Mouse (Mus musculus): ENCODE measurements around the gene Eps8l1. TPM values are rescaled to one million over a fixed set of nuclear protein-coding genes. Genes with fewer than 3 reads are reported as not detected.

Eps8l1 gene
- total RNA-seq, 2 experiments from 2014 or later, result 5.3 to 5.4 TPM

DNA sequence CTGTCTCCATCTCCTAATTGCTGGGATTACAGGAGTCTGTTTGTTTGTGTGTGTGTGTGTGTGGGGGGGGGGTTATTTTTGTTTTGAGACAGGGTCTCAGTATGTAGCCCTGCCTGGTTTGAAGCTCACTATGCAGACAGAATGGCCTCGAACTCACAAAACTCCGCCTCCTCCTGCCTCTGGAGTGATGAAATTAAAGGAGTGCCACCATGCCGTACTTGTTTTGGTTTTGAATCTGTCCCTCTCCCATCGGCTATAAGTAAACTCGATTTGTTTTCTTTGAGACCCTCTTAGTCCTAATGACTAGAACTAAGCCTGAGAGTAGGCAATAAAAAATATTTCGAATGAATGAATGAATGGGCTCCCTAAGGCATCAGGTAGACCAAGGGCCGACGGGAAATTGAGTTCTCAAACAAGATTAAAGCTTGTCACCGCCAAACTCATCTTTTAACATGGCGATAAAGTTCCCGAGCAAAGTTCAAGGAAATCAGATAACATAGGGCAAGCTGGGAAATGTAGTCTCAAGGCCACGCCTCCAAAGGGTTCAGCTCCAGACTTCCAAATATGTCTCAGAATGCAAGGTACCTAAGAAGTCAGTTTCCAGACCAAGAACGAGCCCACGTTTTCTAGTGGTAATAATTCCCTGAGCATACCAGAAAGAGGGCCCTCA, 42.1 kb downstream of the Eps8l1 start:
- peak overlapping the region; percentile 91 for H3K4me3 ChIP-seq
- intact Hi-C loops (cut with DNase I), result loop anchor here (5.0 to 10.0 kb wide), 2 partner anchors 368 to 560 kb away; partner anchors contain the start of genes Leng8 and U2af2
- TF ChIP-seq CTCF (IDR thresholded peaks at IDR 0.05), result no peak
- peak overlapping the region; percentile 89; the same call in 1 of the 2 replicates for H3K27ac ChIP-seq
- peak; percentile 33 to 67 for DNase-seq (ENCODE audit: extremely low spot score in 1 of 2, low spot score in 2 of 2)

GRCm38 (mm10) chr7:4503100-4503499, 42.6 kb downstream of the Eps8l1 start:
- DNase-seq (ENCODE audit: extremely low spot score in 1 of 2, low spot score in 2 of 2), result no peak
- TF ChIP-seq CTCF (IDR thresholded peaks at IDR 0.05), result no peak
- no peak overlapping the region for H3K4me3 ChIP-seq
- intact Hi-C loops (cut with DNase I), result loop anchor here (5.0 to 10.0 kb wide), 2 partner anchors 368 to 559 kb away; partner anchors contain the start of genes Leng8 and U2af2
- no peak overlapping the region for H3K27ac ChIP-seq

GRCm38 (mm10) chr7:4503858-4504257, 43.4 kb downstream of the Eps8l1 start:
- no peak for DNase-seq (ENCODE audit: extremely low spot score in 1 of 2, low spot score in 2 of 2)
- Histone ChIP-seq H3K4me3 (no peak overlapping the region), H3K27ac (no peak overlapping the region)
- TF ChIP-seq CTCF (IDR thresholded peaks at IDR 0.05), result no peak
- intact Hi-C loops (cut with DNase I), result loop anchor here (5.0 to 10.0 kb wide), 2 partner anchors 369 to 558 kb away; partner anchors contain the start of genes Leng8 and U2af2

DNA sequence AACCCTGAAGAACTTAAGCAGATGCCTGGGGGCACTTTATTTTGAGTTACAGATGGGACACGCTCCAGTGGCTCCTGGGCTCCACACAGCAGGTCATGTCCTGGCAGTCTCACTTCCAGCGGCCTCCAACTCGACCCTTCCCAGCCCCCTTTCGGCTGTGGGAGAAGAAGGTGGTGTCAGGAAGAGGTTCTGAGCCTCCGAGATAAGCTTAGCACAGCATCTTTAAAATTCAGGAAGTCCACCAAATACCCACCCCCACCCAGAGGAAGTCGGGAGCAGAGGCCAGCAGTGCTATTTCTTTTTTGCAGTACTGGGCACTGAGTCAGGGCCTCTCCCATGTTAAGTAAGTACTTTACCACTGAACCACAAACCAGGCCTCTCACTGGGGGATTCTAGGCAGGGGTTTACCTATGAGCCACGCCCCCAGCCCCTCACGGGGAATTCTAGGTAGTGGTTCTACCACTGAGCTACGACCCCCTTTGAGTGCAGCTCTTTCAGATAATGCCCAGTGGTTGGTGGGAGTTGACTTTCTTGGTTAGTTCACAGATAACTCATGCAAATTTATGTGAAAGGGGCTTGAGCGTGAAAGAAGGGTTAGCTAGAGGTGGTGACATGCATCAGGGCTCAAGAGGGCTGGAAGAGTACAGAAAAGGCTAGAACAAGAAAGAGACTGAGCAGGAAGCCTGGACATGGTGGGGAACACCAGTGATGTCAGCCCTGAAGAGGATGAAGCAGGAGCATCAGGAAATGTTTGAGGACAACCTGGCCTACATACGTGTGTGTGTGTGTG, 44.4 kb downstream of the Eps8l1 start:
- Histone ChIP-seq H3K27ac (no peak overlapping the region), H3K4me3 (no peak overlapping the region)
- TF ChIP-seq CTCF (IDR thresholded peaks at IDR 0.05), result no peak
- no peak for DNase-seq (ENCODE audit: extremely low spot score in 1 of 2, low spot score in 2 of 2)
- intact Hi-C loops (cut with DNase I), result loop anchor here (5.0 to 10.0 kb wide), 2 partner anchors 370 to 557 kb away; partner anchors contain the start of genes Leng8 and U2af2

GRCm38 (mm10) chr7:4507220-4507619, 46.7 kb downstream of the Eps8l1 start:
- no peak for TF ChIP-seq CTCF (IDR thresholded peaks at IDR 0.05)
- no peak for DNase-seq (ENCODE audit: extremely low spot score in 1 of 2, low spot score in 2 of 2)
- H3K4me3 ChIP-seq, result no peak overlapping the region
- H3K27ac ChIP-seq, result no peak overlapping the region
- intact Hi-C loops (cut with DNase I), result loop anchor here (10.0 kb wide), 1 partner anchor 372 kb away; the partner anchor contains the start of gene Leng8

GRCm38 (mm10) chr7:4508062-4508738, 47.7 kb downstream of the Eps8l1 start:
- DNase-seq (ENCODE audit: extremely low spot score in 1 of 2, low spot score in 2 of 2), result peak in 1 of 2 experiments; percentile 36
- peak; percentile 44 for TF ChIP-seq CTCF (IDR thresholded peaks at IDR 0.05)
- intact Hi-C loops (cut with DNase I), result loop anchor here (10.0 kb wide), 1 partner anchor 373 kb away; the partner anchor contains the start of gene Leng8

DNA sequence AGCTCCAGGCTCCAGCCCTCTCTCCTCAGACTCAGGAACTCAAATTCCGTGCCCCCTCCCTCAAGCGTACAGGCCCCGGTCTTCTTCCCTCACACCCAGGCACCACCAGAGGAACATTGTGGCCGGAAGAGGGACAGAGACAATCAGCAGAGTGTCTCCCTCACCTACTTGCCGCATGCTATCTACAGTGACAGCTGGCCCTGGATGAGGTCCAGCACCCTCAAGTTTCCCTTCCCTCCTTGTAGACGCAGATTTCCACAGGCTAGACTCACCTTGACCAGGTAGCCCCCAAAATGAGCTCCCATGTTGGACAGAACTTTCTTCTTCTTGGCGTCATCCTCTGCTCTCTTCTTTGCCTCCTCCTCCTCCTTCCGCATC, 48.3 kb downstream of the Eps8l1 start:
- no peak for DNase-seq (ENCODE audit: extremely low spot score in 1 of 2, low spot score in 2 of 2)
- no peak overlapping the region for H3K27ac ChIP-seq
- intact Hi-C loops (cut with DNase I), result loop anchor here (10.0 kb wide), 1 partner anchor 374 kb away; the partner anchor contains the start of gene Leng8
- H3K4me3 ChIP-seq, result no peak overlapping the region
- TF ChIP-seq CTCF (IDR thresholded peaks at IDR 0.05), result no peak

More at GRCm38 (mm10) chr7:4508062-4508738, 47.7 kb downstream of the Eps8l1 start:
- Histone ChIP-seq H3K27ac (no peak overlapping the region), H3K4me3 (no peak overlapping the region)

GRCm38 (mm10) chr7:4509863-4510608, 49.6 kb downstream of the Eps8l1 start:
- DNase-seq (ENCODE audit: extremely low spot score in 1 of 2, low spot score in 2 of 2), result peak; percentile 43 to 55
- peak; percentile 85 for TF ChIP-seq CTCF (IDR thresholded peaks at IDR 0.05)

DNA sequence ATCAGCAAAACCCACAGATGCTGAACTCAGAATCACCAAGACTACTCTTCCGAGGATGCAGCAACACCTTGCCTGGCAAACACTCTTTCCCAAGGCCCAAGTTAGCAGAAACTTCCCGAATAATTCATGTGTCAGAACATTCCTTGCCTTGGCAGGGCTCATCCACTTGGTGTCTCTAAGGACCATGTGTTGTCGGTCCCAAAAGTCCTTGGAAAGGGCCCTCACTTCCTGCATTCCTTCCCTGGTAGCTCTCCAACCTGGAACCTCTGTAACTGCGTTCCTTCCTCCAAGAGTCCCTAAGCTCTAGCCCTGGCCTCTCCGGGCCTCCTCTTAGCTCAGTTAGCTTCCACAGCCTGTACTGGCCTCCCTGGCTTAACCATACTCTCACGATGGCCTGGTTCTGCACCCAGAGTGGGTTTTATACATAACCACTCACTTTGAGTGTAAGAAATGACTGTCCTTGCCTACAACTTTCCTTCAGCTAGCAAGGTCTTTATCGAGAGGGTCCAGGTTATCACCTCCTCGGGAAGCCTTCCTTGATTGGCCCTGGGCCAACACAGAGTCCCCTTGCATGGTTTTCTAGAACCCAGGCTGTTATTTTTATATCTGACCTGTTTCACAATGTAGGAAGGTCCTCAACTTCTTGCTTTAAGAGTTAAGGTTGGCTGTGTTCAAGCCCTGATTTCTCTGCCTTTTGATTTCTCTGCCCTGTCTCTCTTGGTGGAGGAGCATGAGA, 51.2 kb downstream of the Eps8l1 start:
- DNase-seq (ENCODE audit: extremely low spot score in 1 of 2, low spot score in 2 of 2), result no peak
- Histone ChIP-seq H3K4me3 (no peak overlapping the region), H3K27ac (no peak overlapping the region)
- intact Hi-C loops (cut with DNase I), result no loop called here
- no peak for TF ChIP-seq CTCF (IDR thresholded peaks at IDR 0.05)

More at GRCm38 (mm10) chr7:4509863-4510608, 49.6 kb downstream of the Eps8l1 start:
- H3K4me3 ChIP-seq, result no peak overlapping the region
- intact Hi-C loops (cut with DNase I), result loop anchor here (10.0 kb wide), 1 partner anchor 375 kb away; the partner anchor contains the start of gene Leng8
- H3K27ac ChIP-seq, result no peak overlapping the region

- TF ChIP-seq CTCF (IDR thresholded peaks at IDR 0.05), result peak; percentile 91
- Histone ChIP-seq H3K4me3 (no peak overlapping the region), H3K27ac (no peak overlapping the region)
- intact Hi-C loops (cut with DNase I), result no loop called here
- DNase-seq (ENCODE audit: extremely low spot score in 1 of 2, low spot score in 2 of 2), result no peak
Measured at GRCm38 (mm10) chr7:4513236-4513635, 52.8 kb downstream of the Eps8l1 start.

Data from left cerebral cortex, adult 2 months (tissue).